Mouse (Mus musculus) gastrocnemius, adult 2 months (tissue): ENCODE measurements at regions not wholly inside any gene's neighbourhood (a gene's known extent, or its start where the extent isn't known, plus 50 kb on each side); places are given as distances from the start of the nearest gene placed in this dataset.

ENCODE experiments used
- DNase-seq: peaks from one replicate; pipeline ENCODE4 v3.0.0; 2022
- H3K27ac ChIP-seq: fragments of 200-600 bp; 2 replicates; pipeline ENCODE4 v1.8.1; 2022; ENCODE audit warnings: mild to moderate bottlenecking
- H3K4me3 ChIP-seq: fragments of 200-600 bp; 2 replicates; pipeline ENCODE4 v1.8.1; 2022; ENCODE audit warnings: mild to moderate bottlenecking, moderate library complexity
- CTCF ChIP-seq: fragments of 200-600 bp; IDR thresholded peaks from 2 replicates; pipeline ENCODE4 v1.8.1; 2022; ENCODE audit warnings: antibody characterized with exemption, mild to moderate bottlenecking, moderate library complexity
- intact Hi-C: fragments of 180-260 bp; cut with DNase I; formaldehyde crosslinking; loops from one replicate; pipeline ENCODE4 v1.15.1; 2025

DNA sequence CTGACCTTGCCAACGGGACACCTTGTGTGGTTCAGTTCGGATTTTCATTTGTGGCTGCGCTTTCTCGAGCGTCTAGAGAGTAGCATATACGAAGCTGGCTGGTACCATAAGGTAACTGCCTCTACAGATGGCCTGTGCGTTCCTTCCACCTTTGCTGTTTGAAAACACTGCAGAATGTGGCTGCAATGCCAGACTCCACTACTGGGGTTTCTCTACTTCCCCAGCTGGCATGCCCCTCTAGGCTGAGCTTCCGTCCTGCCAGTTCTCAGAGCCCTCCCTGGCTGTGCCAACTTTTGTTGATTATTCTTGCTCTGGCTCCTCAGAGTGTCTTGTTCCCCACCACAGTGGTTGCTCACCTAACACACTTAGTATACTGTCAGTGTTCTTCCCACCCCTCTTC, 120.7 kb downstream of the Tle3 start:
- TF ChIP-seq CTCF = no peak
- no peak for DNase-seq
- intact Hi-C loops = no loop called here
- no peak overlapping the region for H3K4me3 ChIP-seq
- no peak overlapping the region for H3K27ac ChIP-seq

DNA sequence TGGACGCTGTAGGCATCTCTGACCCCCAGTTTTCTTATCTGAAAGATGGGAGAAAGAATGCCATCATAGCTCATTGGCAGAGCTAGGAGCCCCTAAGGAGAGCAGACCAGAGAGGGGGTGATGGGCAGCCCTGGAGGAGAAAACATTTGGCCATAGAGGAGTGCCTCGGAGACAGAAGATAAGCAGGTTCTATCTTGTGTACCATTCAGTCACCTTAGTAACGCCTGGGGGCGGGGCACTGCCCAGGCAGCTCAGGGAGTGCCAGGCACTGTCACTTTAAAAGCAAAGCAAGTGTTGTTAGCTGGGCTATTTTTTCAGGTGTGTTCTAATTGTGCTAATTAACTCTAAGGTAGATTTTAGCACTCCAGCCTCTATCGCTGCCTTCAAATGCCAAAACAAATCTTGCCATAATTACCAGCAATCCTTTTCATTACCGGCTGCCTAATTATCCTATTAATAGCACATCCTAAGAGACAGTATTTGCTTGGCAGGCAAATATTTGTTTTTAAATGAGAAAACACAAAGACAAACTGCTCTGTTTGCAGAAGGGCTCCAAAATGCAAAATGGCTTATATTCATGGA, 119.1 kb downstream of the Tle3 start:
- intact Hi-C loops = no loop called here
- DNase-seq = no peak
- no peak for TF ChIP-seq CTCF
- no peak overlapping the region for H3K4me3 ChIP-seq
- H3K27ac ChIP-seq = no peak overlapping the region

DNA sequence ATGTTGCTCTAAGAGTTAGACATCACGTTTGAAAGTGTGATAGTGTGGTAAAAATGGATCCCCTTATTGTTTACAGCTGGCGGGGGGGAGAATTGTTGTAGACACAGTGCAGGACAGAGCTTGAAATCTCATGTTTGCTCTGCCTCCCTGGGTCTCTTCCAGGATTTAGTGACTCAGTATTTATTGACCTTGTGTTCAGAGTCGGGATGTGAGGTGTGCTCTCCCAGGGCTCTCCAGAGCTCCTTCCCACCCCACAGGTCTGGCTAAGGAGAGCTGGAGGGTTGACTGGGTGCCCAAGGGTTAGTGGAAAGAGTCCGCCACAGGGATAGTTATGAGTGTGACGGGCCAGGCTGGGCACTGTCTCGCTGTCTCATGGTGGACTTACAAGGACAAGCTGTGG, 117.8 kb downstream of the Tle3 start:
- H3K4me3 ChIP-seq = no peak overlapping the region
- H3K27ac ChIP-seq = no peak overlapping the region
- no peak for DNase-seq
- TF ChIP-seq CTCF = no peak
- intact Hi-C loops = no loop called here

DNA sequence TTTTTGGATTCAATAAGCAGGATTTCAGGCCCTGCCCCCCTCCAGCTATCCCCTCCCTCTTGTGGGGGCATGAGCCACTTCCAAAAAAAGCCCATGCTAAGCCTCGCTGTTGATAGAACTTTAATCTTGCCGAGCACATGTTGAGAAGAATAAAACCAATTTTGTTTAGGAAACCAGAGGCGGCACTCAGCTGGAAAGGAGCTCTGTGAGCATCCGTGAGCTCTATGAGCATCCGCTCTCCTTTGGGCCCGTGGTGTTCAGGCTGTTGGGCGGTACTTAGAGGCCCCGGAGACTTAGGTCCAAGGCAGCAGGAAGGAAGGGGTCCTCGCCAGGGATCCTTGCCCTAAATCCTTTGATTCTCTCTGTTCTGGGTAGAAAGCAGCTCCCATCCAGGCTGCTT, 117.0 kb downstream of the Tle3 start:
- H3K27ac ChIP-seq = no peak overlapping the region
- intact Hi-C loops = no loop called here
- DNase-seq = no peak
- H3K4me3 ChIP-seq = no peak overlapping the region
- no peak for TF ChIP-seq CTCF

DNA sequence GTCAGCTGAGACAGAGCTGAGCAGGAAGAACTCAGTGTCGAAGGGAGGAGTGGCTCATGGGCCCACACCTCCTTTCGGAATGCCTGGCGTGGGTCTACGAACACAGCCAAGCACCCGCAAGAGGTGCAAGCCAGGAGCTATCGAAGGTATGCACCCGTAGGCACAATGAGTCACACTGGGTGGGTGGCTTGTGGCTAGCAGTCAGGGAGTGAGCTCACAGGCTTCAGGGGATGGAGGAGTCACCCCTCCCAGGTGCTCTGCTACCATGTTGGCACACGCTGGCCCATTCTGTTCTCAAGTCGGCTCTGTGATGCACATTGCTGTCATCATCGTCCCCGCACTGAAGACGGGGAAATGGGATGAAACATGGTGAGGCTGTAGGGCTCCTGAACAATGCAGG, 115.7 kb downstream of the Tle3 start:
- DNase-seq = no peak
- intact Hi-C loops = no loop called here
- no peak for TF ChIP-seq CTCF
- no peak overlapping the region for H3K4me3 ChIP-seq
- no peak overlapping the region for H3K27ac ChIP-seq

DNA sequence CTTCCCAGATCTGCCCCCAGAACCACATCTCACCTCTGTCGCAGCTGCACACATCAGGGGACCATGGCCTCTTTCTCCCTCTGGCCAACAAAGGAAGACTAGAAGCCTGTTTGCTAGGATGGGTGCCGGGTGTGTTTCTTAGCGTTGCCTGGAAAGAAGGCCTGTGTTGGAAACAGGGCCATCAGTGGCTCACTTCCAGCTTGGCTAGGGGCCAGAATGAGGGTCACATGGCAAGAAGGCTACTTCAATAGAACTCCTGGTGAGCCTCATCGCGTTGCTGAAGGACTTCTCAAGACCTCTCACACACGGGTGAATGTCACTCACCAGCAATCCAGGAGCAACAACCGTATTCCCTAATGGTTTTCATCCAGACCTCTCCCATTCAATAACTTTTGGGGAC, 115.0 kb downstream of the Tle3 start:
- no peak for DNase-seq
- intact Hi-C loops = no loop called here
- no peak overlapping the region for H3K27ac ChIP-seq
- no peak overlapping the region for H3K4me3 ChIP-seq
- no peak for TF ChIP-seq CTCF

DNA sequence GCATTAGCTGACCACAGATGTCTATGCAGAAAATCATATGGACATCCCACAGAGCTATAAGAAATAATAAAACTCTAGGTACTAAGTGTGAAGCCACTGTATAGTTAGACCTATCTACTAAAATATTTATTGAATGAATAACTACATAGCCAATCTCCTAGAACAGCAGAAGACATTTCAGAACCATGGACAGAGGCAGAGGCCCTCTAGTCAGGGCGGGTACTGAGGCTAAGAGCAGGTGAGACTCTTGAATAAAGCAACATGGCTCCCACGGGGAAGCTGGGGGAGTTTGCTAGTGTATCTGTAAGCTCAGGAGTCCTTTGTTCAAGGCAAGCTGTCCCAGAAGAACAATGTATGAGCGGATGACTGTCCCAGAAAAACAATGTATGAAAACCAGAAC, 112.2 kb downstream of the Tle3 start:
- no peak for DNase-seq
- intact Hi-C loops = no loop called here
- Histone ChIP-seq H3K4me3 (no peak overlapping the region), H3K27ac (no peak overlapping the region)
- TF ChIP-seq CTCF = no peak

DNA sequence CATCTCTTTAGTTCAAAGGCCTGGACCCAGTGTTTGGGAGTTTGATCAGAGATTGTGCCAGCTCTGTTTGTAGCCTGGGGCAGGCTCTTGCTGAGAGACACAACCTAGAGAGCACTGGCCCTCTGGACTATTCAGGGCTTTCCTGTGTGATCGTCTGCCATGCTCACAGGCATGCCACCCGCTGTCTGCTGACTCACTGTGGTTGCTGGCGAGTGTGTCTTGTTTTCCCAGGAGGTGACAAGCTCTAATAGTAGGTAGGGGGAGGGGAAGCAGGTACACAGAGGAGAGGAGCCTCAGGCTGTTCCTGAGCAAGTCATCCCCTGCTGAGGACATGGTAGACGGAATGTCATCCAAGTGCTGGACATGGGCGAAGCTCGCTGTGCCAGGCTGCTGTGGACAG, 107.5 kb downstream of the Tle3 start:
- Histone ChIP-seq H3K4me3 (no peak overlapping the region), H3K27ac (no peak overlapping the region)
- DNase-seq = no peak
- no peak for TF ChIP-seq CTCF
- intact Hi-C loops = loop anchor here (10.0 kb wide), 1 partner anchor 215 kb away; no protein-coding TSS in a partner anchor

DNA sequence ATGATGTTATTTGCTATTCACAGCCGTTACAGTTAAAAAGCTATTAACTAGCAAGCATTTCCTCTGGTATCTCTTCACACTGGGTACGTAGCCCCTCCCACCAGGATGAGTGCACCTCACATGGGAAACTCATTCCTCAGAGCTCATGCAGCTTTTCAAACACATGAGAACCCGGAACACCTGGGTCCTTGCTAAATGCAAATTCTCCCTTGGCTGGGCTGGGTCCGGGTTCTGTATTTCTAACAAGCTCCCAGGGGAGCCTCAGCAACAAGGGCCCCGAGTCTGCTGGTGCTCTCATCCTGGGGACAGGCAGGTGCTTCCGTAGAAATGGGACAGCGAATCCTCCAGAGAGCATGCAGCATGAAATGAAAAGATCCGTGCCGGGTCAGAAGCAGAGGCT, 106.7 kb downstream of the Tle3 start:
- no peak overlapping the region for H3K27ac ChIP-seq
- no peak for DNase-seq
- H3K4me3 ChIP-seq = no peak overlapping the region
- intact Hi-C loops = loop anchor here (10.0 kb wide), 1 partner anchor 216 kb away; no protein-coding TSS in a partner anchor
- TF ChIP-seq CTCF = no peak

DNA sequence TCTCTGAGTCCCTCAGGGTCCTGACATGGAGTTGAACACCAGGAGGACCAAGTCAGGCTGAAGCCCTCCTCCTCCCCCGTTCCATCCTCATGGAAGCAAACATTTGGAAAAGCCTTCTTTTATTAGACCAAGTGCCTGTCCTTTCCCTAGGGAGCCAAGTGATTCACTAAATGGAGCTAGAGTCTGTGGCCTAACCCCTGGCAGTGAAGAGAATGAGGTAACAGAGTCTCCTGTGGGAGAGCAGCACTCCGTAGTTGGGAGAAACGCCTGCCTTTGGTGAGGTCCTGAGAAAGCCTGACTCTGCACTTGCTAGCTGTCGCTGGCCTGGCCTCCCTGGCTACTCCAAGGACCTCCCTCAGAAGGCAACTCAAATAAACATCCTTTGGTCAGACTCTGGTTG, 104.2 kb downstream of the Tle3 start:
- no peak overlapping the region for H3K27ac ChIP-seq
- DNase-seq = peak; percentile 51
- H3K4me3 ChIP-seq = no peak overlapping the region
- TF ChIP-seq CTCF = no peak
- intact Hi-C loops = loop anchor here (10.0 kb wide), 1 partner anchor 218 kb away; no protein-coding TSS in a partner anchor

DNA sequence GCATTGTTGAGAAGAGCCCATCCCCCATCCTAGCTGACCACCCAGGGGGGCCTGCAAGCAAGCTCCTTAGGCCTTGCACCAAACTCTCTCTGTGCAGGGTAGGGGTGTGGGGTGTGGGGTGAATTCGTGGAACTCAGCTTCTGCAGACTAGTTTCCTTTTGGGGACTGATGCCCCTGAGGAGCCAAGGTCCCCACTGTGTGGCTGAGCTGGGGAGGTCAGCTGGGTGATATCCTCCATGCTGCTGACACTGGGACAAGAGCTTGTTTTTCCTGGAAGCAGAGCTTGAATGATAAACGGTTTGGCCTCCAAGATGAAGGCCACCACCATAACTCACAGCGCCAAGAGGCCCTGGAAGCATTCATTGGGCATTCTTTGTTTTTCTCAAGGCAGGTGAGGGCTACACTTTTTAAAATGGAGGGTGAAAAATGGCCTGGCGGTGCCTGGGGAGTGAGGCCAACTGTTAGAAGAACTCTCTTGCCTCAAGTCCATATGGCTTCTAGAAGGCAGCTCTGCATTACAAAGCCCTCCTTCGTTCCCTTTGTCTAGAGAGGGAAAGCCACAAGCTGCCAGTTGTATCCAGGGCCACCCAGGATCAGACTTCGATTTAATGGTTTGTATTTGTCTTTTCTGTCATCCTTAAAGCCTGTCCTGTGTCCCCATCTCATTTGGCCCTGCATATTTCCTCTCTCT, 98.8 kb downstream of the Tle3 start:
- no peak for DNase-seq
- no peak for TF ChIP-seq CTCF
- Histone ChIP-seq H3K4me3 (no peak overlapping the region), H3K27ac (no peak overlapping the region)
- intact Hi-C loops = loop anchor here (10.0 kb wide), 1 partner anchor 224 kb away; no protein-coding TSS in a partner anchor

DNA sequence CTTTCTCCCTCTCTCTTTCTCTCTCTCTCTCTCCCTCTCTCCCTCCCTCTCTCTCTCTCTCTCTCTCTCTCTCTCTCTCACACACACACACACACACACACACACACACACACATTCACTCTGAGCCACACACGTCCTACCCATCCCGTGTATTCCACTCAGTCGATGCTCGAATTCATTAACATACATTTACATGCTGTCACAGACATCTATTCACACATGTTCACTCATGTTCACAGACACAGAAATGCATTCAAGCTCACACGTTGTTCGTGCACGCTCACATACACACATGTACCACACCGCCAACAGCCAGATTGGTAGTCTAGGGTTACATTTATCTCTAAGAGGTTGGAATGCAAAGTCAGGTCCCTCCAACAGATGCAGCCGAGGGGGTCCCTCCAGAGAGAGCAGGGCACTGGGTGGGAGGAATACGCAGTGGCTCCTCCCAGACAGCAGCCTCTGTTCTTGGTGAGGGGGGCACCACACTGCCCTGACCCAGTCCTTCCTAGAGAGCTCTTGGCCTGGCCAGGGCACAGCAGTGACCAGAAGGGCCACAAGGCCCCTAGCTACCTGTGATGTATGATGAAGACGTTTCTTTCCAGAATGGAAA, 96.8 kb downstream of the Tle3 start:
- Histone ChIP-seq H3K27ac (no peak overlapping the region), H3K4me3 (no peak overlapping the region)
- TF ChIP-seq CTCF = no peak
- no peak for DNase-seq
- intact Hi-C loops = no loop called here

DNA sequence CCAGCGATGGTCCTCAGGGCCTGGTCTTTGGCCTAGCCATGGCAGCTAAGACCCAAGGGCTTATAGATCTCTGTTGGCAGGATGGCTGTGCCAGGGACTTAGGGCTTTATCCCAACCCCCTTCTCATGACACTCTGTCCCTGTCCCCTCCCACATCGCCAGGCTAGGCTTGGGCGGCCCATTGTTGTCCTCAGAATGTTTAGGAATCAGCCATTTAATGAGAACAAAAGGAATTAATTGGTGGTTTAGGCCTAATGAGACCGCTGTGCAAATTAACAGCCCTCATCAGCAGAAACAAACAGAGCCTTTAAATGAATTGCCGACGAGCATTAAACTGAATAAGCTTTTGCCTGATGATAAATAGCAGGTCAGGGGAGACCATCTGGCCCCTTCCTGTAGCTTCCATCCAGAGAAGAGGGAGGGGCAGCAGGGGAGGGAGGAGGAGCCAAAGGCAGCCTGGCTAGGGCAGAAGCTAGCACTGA, 96.2 kb downstream of the Tle3 start:
- intact Hi-C loops = no loop called here
- no peak overlapping the region for H3K27ac ChIP-seq
- DNase-seq = no peak
- TF ChIP-seq CTCF = no peak
- H3K4me3 ChIP-seq = no peak overlapping the region
